Mouse (Mus musculus): ENCODE data around the gene BC037034. TPM values are rescaled to one million over a fixed set of nuclear protein-coding genes. Genes with fewer than 3 reads are reported as not detected.

BC037034 gene
- polyA plus RNA-seq, 1 experiment from 2014 or later: 3.1 TPM

- Histone ChIP-seq H3K36me3 (ENCODE audit: control insufficient read depth, insufficient read depth) (no peaks in the 10 kb centered on the region), H3K27ac (ENCODE audit: low read length) (no peak overlapping the region), H3K9me3 (replicated peaks; ENCODE audit: control insufficient read depth, low read length) (peaks cover 3% of the 10 kb centered on the region; the same call in 1 of the 2 replicates), H3K27me3 (ENCODE audit: control insufficient read depth, insufficient read depth, low read depth, low read length) (peaks cover 8% of the 10 kb centered on the region), H3K4me3 (ENCODE audit: low read depth, low read length) (peak overlapping the region; percentile 57), H3K9ac (ENCODE audit: low read depth, low read length) (no peak overlapping the region), H3K4me2 (ENCODE audit: low read depth, low read length) (peak overlapping the region; percentile 72), H3K4me1 (ENCODE audit: control insufficient read depth, low read depth, low read length) (peaks cover 9% of the 10 kb centered on the region)
- WGBS (ENCODE audit: insufficient replicate concordance): 20% methylated on average over 26 of the region's 26 CpGs
- ATAC-seq (ENCODE audit: low read depth): no peak
Measured at GRCm38 (mm10) chr5:138280425-138280768, 16.6 kb upstream of the BC037034 start.

DNA sequence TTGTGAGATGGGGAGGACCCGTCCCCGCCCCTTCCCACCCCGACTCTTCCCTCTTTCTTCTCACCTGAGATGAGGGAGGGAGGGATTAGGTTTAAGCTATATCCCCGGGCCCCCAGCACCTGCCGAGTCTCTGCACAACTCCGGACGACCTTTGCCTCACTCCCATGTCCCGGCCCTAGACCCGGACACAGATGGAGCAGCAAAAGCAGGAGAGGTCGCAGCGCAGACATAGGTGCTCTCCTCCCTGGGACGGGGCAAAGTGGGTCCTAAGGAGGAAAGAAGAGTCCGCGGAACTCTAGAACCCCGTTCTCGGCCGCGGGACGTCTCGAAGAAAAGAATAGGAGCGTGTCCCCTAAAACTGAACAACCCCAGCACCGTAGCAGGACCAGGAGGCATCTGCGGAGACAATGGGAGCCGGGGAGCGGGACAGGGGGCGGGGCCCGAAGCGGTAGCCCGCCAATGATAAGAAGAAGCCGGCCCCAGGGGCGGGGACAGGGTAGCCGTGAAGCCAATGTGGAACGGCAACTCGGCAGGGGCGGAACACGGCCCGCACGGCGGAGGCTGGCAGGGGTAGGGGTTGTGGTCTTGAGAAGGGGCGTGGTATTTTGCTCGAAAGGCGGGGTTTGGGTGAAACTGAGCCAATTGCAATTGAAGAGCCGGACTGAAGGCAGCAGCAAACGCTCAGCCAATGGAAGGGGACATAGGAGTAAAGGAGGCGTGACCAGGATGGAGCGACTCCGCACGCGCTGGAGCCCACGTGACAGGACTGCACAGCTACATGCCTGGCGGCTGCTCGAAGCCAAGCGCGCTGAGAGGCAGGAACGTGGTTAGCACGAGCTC lies 16.0 kb upstream of the BC037034 start, which contains the start of the genes Gm43720, Gpc2 and Stag3:
Gene Gm43720, minus strand, starts transcription at position 374 of the 840 bp plus-strand sequence.
Gene Gpc2, minus strand, starts transcription at position 421 of the 840 bp plus-strand sequence.
Gene Stag3, plus strand, starts transcription at position 656 of the 840 bp plus-strand sequence.
- Histone ChIP-seq H3K4me2 (ENCODE audit: low read depth, low read length) (peak within 1 kb of the TSS; percentile 72), H3K27me3 (ENCODE audit: control insufficient read depth, insufficient read depth, low read depth, low read length) (peaks cover 8% of the 10 kb centered on the region), H3K4me1 (ENCODE audit: control insufficient read depth, low read depth, low read length) (peaks cover 9% of the 10 kb centered on the region), H3K4me3 (ENCODE audit: low read depth, low read length) (peak within 1 kb of the TSS; percentile 57), H3K9me3 (replicated peaks; ENCODE audit: control insufficient read depth, low read length) (peaks cover 3% of the 10 kb centered on the region; the same call in 1 of the 2 replicates), H3K9ac (ENCODE audit: low read depth, low read length) (peak within 1 kb of the TSS; percentile 49), H3K36me3 (ENCODE audit: control insufficient read depth, insufficient read depth) (no peaks in the 10 kb centered on the region), H3K27ac (ENCODE audit: low read length) (no peak within 1 kb of the TSS)
- ATAC-seq (ENCODE audit: low read depth): peak; percentile 97
- WGBS (ENCODE audit: insufficient replicate concordance): under 1% methylated on average over 56 of the region's 56 CpGs

- WGBS (ENCODE audit: insufficient replicate concordance): 77% methylated on average over 7 of the region's 7 CpGs
- H3K4me2 ChIP-seq (ENCODE audit: low read depth, low read length): no peak overlapping the region
- no peak overlapping the region for H3K4me3 ChIP-seq (ENCODE audit: low read depth, low read length)
- H3K4me1 ChIP-seq (ENCODE audit: control insufficient read depth, low read depth, low read length): peaks cover 9% of the 10 kb centered on the region
- no peak overlapping the region for H3K27ac ChIP-seq (ENCODE audit: low read length)
- H3K9me3 ChIP-seq (replicated peaks; ENCODE audit: control insufficient read depth, low read length): peaks cover 3% of the 10 kb centered on the region; the same call in 1 of the 2 replicates
- H3K9ac ChIP-seq (ENCODE audit: low read depth, low read length): no peak overlapping the region
- H3K36me3 ChIP-seq (ENCODE audit: control insufficient read depth, insufficient read depth): no peaks in the 10 kb centered on the region
- ATAC-seq (ENCODE audit: low read depth): no peak
- H3K27me3 ChIP-seq (ENCODE audit: control insufficient read depth, insufficient read depth, low read depth, low read length): peaks cover 11% of the 10 kb centered on the region
Measured at GRCm38 (mm10) chr5:138277994-138278393, 14.2 kb upstream of the BC037034 start.

- Histone ChIP-seq H3K9me3 (replicated peaks; ENCODE audit: control insufficient read depth, low read length) (peaks cover 1% of the 10 kb centered on the region; the same call in 1 of the 2 replicates), H3K36me3 (ENCODE audit: control insufficient read depth, insufficient read depth) (no peaks in the 10 kb centered on the region), H3K27me3 (ENCODE audit: control insufficient read depth, insufficient read depth, low read depth, low read length) (peaks cover 34% of the 10 kb centered on the region), H3K9ac (ENCODE audit: low read depth, low read length) (no peak overlapping the region), H3K27ac (ENCODE audit: low read length) (no peak overlapping the region), H3K4me1 (ENCODE audit: control insufficient read depth, low read depth, low read length) (peaks cover 9% of the 10 kb centered on the region), H3K4me2 (ENCODE audit: low read depth, low read length) (no peak overlapping the region), H3K4me3 (ENCODE audit: low read depth, low read length) (no peak overlapping the region)
- WGBS (ENCODE audit: insufficient replicate concordance): 63% methylated on average over 41 of the region's 41 CpGs
- ATAC-seq (ENCODE audit: low read depth): no peak
Measured at GRCm38 (mm10) chr5:138275216-138276050, 11.6 kb upstream of the BC037034 start.

DNA sequence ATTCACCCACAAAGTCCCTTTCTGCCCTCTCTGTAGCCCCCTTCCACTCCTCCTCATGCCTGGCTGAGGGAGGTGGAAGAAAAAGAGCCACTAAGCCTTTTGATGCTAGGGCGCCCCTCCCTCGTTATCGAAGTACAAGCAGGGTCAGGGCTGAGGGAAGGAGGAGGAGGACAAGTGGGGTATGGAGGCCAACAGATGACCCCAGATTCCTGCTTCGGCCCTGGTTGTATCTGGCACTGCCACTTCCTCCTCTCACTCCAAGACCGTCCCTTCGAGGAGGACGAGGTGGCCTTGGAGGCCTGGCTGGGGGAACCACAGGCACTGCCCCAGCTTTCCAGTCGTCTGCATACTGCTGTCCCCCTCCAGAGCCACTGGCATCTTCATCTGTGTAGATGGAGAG lies 10.4 kb upstream of the BC037034 start:
- no peaks in the 10 kb centered on the region; the same call in 1 of the 2 replicates for H3K4me1 ChIP-seq (ENCODE audit: control insufficient read depth, low read depth, low read length)
- ATAC-seq (ENCODE audit: low read depth): no peak
- 55% methylated on average over 8 of the region's 8 CpGs for whole genome bisulfite sequencing (ENCODE audit: insufficient replicate concordance)
- H3K36me3 ChIP-seq (ENCODE audit: control insufficient read depth, insufficient read depth): no peaks in the 10 kb centered on the region
- no peaks in the 10 kb centered on the region for H3K9me3 ChIP-seq (replicated peaks; ENCODE audit: control insufficient read depth, low read length)
- H3K9ac ChIP-seq (ENCODE audit: low read depth, low read length): no peak overlapping the region
- no peak overlapping the region for H3K4me3 ChIP-seq (ENCODE audit: low read depth, low read length)
- H3K27me3 ChIP-seq (ENCODE audit: control insufficient read depth, insufficient read depth, low read depth, low read length): peaks cover 31% of the 10 kb centered on the region
- H3K4me2 ChIP-seq (ENCODE audit: low read depth, low read length): no peak overlapping the region
- no peak overlapping the region for H3K27ac ChIP-seq (ENCODE audit: low read length)

GRCm38 (mm10) chr5:138272409-138272923 lies 8.6 kb upstream of the BC037034 start, which contains the start of gene Gal3st4:
Gal3st4 (minus strand) TSS chr5:138272840.
- Histone ChIP-seq H3K4me1 (ENCODE audit: control insufficient read depth, low read depth, low read length) (no peaks in the 10 kb centered on the region), H3K4me2 (ENCODE audit: low read depth, low read length) (no peak within 1 kb of the TSS), H3K9me3 (replicated peaks; ENCODE audit: control insufficient read depth, low read length) (no peaks in the 10 kb centered on the region), H3K27me3 (ENCODE audit: control insufficient read depth, insufficient read depth, low read depth, low read length) (peaks cover 26% of the 10 kb centered on the region), H3K9ac (ENCODE audit: low read depth, low read length) (no peak within 1 kb of the TSS), H3K4me3 (ENCODE audit: low read depth, low read length) (no peak within 1 kb of the TSS), H3K36me3 (ENCODE audit: control insufficient read depth, insufficient read depth) (no peaks in the 10 kb centered on the region), H3K27ac (ENCODE audit: low read length) (no peak within 1 kb of the TSS)
- no peak for ATAC-seq (ENCODE audit: low read depth)
- WGBS (ENCODE audit: insufficient replicate concordance): 21% methylated on average over 12 of the region's 12 CpGs

DNA sequence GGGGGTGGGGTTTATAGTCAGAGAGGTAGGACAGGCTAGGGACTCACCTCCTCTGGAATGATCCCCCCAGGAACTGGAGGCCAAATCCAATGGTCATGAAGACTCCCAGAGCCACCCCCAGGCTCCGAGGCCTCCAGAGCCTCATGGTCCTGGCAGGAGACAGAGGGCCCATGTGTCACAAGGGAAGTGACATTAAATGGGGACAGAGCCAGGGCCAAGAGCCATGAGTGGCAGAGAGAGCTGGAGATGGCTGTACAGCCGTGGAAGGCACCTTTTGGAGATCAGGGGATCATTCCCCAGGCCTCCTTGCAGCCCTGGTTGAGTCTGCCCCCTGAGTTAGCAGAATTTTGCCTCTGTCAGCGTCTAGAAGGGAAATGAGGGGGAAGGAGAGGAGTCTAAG lies 7.4 kb upstream of the BC037034 start:
- no peak overlapping the region for H3K4me2 ChIP-seq (ENCODE audit: low read depth, low read length)
- WGBS (ENCODE audit: insufficient replicate concordance): 44% methylated on average over 3 of the region's 3 CpGs
- no peak for ATAC-seq (ENCODE audit: low read depth)

GRCm38 (mm10) chr5:138268980-138269379 lies 5.1 kb upstream of the BC037034 start:
- 57% methylated on average over 4 of the region's 4 CpGs for WGBS (ENCODE audit: insufficient replicate concordance)
- Histone ChIP-seq H3K4me1 (ENCODE audit: control insufficient read depth, low read depth, low read length) (no peaks in the 10 kb centered on the region; the same call in 1 of the 2 replicates), H3K4me2 (ENCODE audit: low read depth, low read length) (no peak overlapping the region), H3K9ac (ENCODE audit: low read depth, low read length) (no peak overlapping the region), H3K9me3 (replicated peaks; ENCODE audit: control insufficient read depth, low read length) (no peaks in the 10 kb centered on the region), H3K36me3 (ENCODE audit: control insufficient read depth, insufficient read depth) (no peaks in the 10 kb centered on the region), H3K27me3 (ENCODE audit: control insufficient read depth, insufficient read depth, low read depth, low read length) (peaks cover 23% of the 10 kb centered on the region), H3K27ac (ENCODE audit: low read length) (no peak overlapping the region), H3K4me3 (ENCODE audit: low read depth, low read length) (no peak overlapping the region)
- ATAC-seq (ENCODE audit: low read depth): no peak

More for the DNA sequence above, 7.4 kb upstream of the BC037034 start:
- Histone ChIP-seq H3K4me1 (ENCODE audit: control insufficient read depth, low read depth, low read length) (no peaks in the 10 kb centered on the region), H3K4me3 (ENCODE audit: low read depth, low read length) (no peak overlapping the region), H3K9ac (ENCODE audit: low read depth, low read length) (no peak overlapping the region), H3K27ac (ENCODE audit: low read length) (no peak overlapping the region), H3K36me3 (ENCODE audit: control insufficient read depth, insufficient read depth) (no peaks in the 10 kb centered on the region), H3K27me3 (ENCODE audit: control insufficient read depth, insufficient read depth, low read depth, low read length) (peaks cover 26% of the 10 kb centered on the region), H3K9me3 (replicated peaks; ENCODE audit: control insufficient read depth, low read length) (no peaks in the 10 kb centered on the region)
